8 mouse cellular contexts compared by ENCODE assay signal in the genomic region with DNA sequence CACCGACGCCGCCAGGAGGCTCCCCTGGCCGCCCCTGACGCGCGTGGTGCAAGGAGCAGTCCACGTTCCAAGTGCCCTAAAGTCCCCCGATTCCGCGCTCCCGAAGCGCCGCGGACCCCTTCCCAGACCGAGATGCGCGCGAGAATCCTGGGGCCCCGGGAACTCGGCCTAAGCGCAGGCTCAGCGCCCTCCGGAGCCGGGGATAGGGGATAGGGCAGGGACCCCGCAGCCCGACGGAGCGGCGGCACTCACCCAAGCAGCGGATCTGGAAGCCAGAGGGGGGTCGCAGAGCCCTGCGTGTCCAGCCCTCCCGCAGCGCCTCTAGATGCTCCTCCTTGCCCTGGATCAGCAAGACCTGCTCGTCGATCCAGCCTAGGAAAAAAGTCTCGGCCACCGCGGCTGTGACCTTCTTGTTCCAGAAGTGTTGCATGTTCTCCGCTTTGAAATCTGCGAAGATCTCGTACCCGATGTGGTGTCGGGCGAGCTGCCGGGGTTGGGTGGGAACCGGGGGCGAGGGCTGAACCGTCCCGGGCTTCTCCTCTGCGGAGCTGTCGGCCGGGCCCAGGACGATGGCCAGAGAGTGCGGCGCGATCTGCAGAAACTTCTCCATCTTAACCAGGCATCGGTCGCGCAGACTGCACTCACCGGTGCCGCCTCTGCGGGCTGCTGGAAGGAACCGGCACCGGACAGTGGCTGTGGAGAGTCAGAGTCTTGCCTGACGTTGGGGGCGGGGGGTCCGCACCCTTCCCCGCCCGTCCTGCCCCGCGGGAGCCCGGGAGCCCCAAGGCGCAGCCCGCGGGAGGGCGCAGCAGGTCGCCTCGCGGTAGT. TPM values are rescaled to one million over a fixed set of nuclear protein-coding genes. Genes with fewer than 3 reads are reported as not detected.
A peak's percentile ranks its signal among the peaks of the same experiment; 100 is the strongest.
DNase-seq lines count a peak whose midpoint lies in the region; ATAC-seq and TF ChIP-seq lines count a peak whose summit lies in the region.

No protein-coding gene starts in this region.

- peaks cover 72% of the 10 kb centered on the region for H3K27me3 ChIP-seq in megakaryocyte, embryonic 14.5 days (replicated peaks)
- no peaks in the 10 kb centered on the region for H3K27me3 ChIP-seq in heart, adult 2 months (ENCODE audit: control insufficient read depth, insufficient read depth, low read length)
- H3K27me3 ChIP-seq in kidney, embryonic 14.5 days (ENCODE audit: control insufficient read depth, insufficient read depth, low read length): peaks cover 34% of the 10 kb centered on the region
- peaks cover 13% of the 10 kb centered on the region; the same call in 1 of the 2 replicates for H3K27me3 ChIP-seq in lung, postnatal 0 days (replicated peaks; ENCODE audit: insufficient read depth, low read length)

- peak overlapping the region; percentile 94 for H3K9ac ChIP-seq in heart, adult 2 months (ENCODE audit: low read depth, low read length)
- H3K9ac ChIP-seq in kidney, embryonic 14.5 days (ENCODE audit: low read depth, low read length): peak overlapping the region; percentile 68
- peak overlapping the region; percentile 48 for H3K9ac ChIP-seq in lung, postnatal 0 days (replicated peaks; ENCODE audit: low read depth)

- H3K9me3 ChIP-seq in megakaryocyte, embryonic 14.5 days: no peaks in the 10 kb centered on the region
- no peaks in the 10 kb centered on the region for H3K9me3 ChIP-seq in kidney, embryonic 14.5 days (ENCODE audit: control insufficient read depth, low read length)
- H3K9me3 ChIP-seq in lung, postnatal 0 days (ENCODE audit: low read length): no peaks in the 10 kb centered on the region

- peaks cover 16% of the 10 kb centered on the region for H3K4me1 ChIP-seq in megakaryocyte, embryonic 14.5 days
- peaks cover 5% of the 10 kb centered on the region for H3K4me1 ChIP-seq in brown adipose tissue, adult 24 weeks (ENCODE audit: control insufficient read depth, insufficient read depth, insufficient read length, low read length)
- H3K4me1 ChIP-seq in heart, adult 2 months (ENCODE audit: control insufficient read depth, insufficient read depth, low read length): peaks cover 2% of the 10 kb centered on the region
- H3K4me1 ChIP-seq in kidney, embryonic 14.5 days (ENCODE audit: control insufficient read depth, insufficient read depth, low read length): 0 out of 2 replicates have a peak, but pooled peaks cover 4% of the 10 kb centered on the region
- no peaks in the 10 kb centered on the region for H3K4me1 ChIP-seq in lung, postnatal 0 days (ENCODE audit: insufficient read depth, low read depth, low read length)

- peak; percentile 43 for TF ChIP-seq CTCF in heart, adult 2 months (IDR thresholded peaks at IDR 0.05)
- peak; percentile 33; the same call in 1 of the 2 replicates for TF ChIP-seq CTCF in lung, postnatal 0 days (IDR thresholded peaks at IDR 0.05)

- H3K4me2 ChIP-seq in kidney, embryonic 14.5 days (replicated peaks; ENCODE audit: low read depth, low read length): peak overlapping the region; percentile 92
- peak overlapping the region; percentile 86 for H3K4me2 ChIP-seq in lung, postnatal 0 days (replicated peaks; ENCODE audit: low read depth, low read length)

- H3K27ac ChIP-seq in brown adipose tissue, adult 24 weeks (replicated peaks; ENCODE audit: low read depth, low read length): peak overlapping the region; percentile 38
- H3K27ac ChIP-seq in heart, adult 2 months: peak overlapping the region; percentile 93
- H3K27ac ChIP-seq in kidney, embryonic 14.5 days (ENCODE audit: low read depth, low read length): peak overlapping the region; percentile 82
- peak overlapping the region; percentile 68 for H3K27ac ChIP-seq in lung, postnatal 0 days (ENCODE audit: low read length)

- no peak for TF ChIP-seq POLR2A in heart, adult 2 months (IDR thresholded peaks at IDR 0.05; ENCODE audit: insufficient read depth, low read depth, low read length)

- peak; percentile 46 to 59 for DNase-seq in heart, adult 2 months
- DNase-seq in lung, postnatal 0 days (ENCODE audit: low spot score): peak; percentile 43
- DNase-seq in right cerebral cortex, postnatal 4 days: peak; percentile 37
- no peak for DNase-seq in layer of hippocampus, adult 9-10 months (ENCODE audit: low spot score)

- no peak for TF ChIP-seq EP300 in heart, adult 2 months (IDR thresholded peaks at IDR 0.05; ENCODE audit: insufficient read depth, low read depth, low read length)
- TF ChIP-seq EP300 in lung, postnatal 0 days (IDR thresholded peaks at IDR 0.05): no peak

- H3K4me3 ChIP-seq in megakaryocyte, embryonic 14.5 days (replicated peaks): peak overlapping the region; percentile 89
- peak overlapping the region; percentile 72 for H3K4me3 ChIP-seq in brown adipose tissue, adult 24 weeks (ENCODE audit: insufficient read depth, low read depth, low read length)
- H3K4me3 ChIP-seq in heart, adult 2 months: peak overlapping the region; percentile 90
- H3K4me3 ChIP-seq in kidney, embryonic 14.5 days (ENCODE audit: low read length): peak overlapping the region; percentile 79
- peak overlapping the region; percentile 67 for H3K4me3 ChIP-seq in lung, postnatal 0 days (ENCODE audit: low read depth, low read length)

- no peak for ATAC-seq in megakaryocyte, adult 5-6 weeks (ENCODE audit: poor library complexity, severe bottlenecking)
- ATAC-seq in kidney, embryonic 14.5 days (ENCODE audit: low FRiP score, low TSS enrichment): peak; percentile 56
- ATAC-seq in lung, postnatal 0 days: peak; percentile 58

- H3K36me3 ChIP-seq in megakaryocyte, embryonic 14.5 days (replicated peaks; ENCODE audit: low read length): no peaks in the 10 kb centered on the region
- no peaks in the 10 kb centered on the region for H3K36me3 ChIP-seq in heart, adult 2 months (ENCODE audit: control insufficient read depth, insufficient read depth, low read length)
- H3K36me3 ChIP-seq in kidney, embryonic 14.5 days (ENCODE audit: control insufficient read depth, insufficient read depth, low read length): no peaks in the 10 kb centered on the region
- no peaks in the 10 kb centered on the region for H3K36me3 ChIP-seq in lung, postnatal 0 days (ENCODE audit: insufficient read depth, low read length)

- WGBS in heart, adult 2 months: under 1% methylated on average over 81 of the region's 81 CpGs
- under 1% methylated on average over 78 of the region's 81 CpGs for WGBS in kidney, embryonic 14.5 days
- WGBS in lung, postnatal 0 days: under 1% methylated on average over 80 of the region's 81 CpGs

- H3K79me2 ChIP-seq in heart, adult 2 months (replicated peaks; ENCODE audit: control insufficient read depth, insufficient read depth, low read length): no peaks in the 10 kb centered on the region

- intact Hi-C loops in heart, adult 2 months (cut with DNase I): loop anchor here (2.0 to 10.0 kb wide), 6 partner anchors 24 to 262 kb away; partner anchors contain the start of genes Ing2, Rwdd4a and Trappc11

RNA-seq across cellular contexts. Expression of gene Stox2, which starts 33.3 kb away (rescaled TPM):
- not detected in 2 replicates for polyA plus RNA-seq in megakaryocyte, embryonic 14.5 days (2012; ENCODE audit: insufficient read depth, low replicate concordance)
- 0.16 and 0.18 TPM in 2 replicates for total RNA-seq in megakaryocyte, adult 5-6 weeks (2015)
- 0.48 and 0.49 TPM in 2 replicates for total RNA-seq in megakaryocyte, adult 5-6 weeks (2017)
- 4.0 and 6.5 TPM in 2 replicates for polyA plus RNA-seq in brown adipose tissue, adult 24 weeks (2012; ENCODE audit: insufficient read depth, insufficient read length, missing spikeins)
- total RNA-seq in heart, adult 2 months (2021): 10 to 100 TPM; 10.1 to 11.3 TPM
- 2.6 and 5.7 TPM in 2 replicates for polyA plus RNA-seq in heart, adult 2 months (2012; rRNA removed)
- 12.2 and 16.4 TPM in 2 replicates for polyA plus RNA-seq in kidney, embryonic 14.5 days (2014; fragmentation: Nextera tagmentation; extraction: Ambion mirVana)
- 5.8 and 7.4 TPM in 2 replicates for polyA plus RNA-seq in lung, postnatal 0 days (2015; fragmentation: Nextera tagmentation; extraction: Ambion mirVana)

Comparison
In these comparisons a context has a peak if more than half of its experiments do, and no peak if none do; other contexts are left out.
1. H3K27ac ChIP-seq: peak in every context shown above with its lines; median percentile 93 in heart, adult 2 months; 82 in kidney, embryonic 14.5 days; 68 in lung, postnatal 0 days; 38 in brown adipose tissue, adult 24 weeks.